Mouse (Mus musculus) embryonic facial prominence, embryonic 12.5 days (tissue): Measurements from ENCODE around the gene Rcbtb1. TPM values are rescaled to one million over a fixed set of nuclear protein-coding genes. Genes with fewer than 3 reads are reported as not detected.

ENCODE experiments used
- ATAC-seq: fragments of 200-750 bp; cut with Nextera tagmentation; 2 replicates; pipeline ENCODE4 v1.8.0; 2017; ENCODE audit not compliant: insufficient number of reproducible peaks, insufficient read depth, low FRiP score, low TSS enrichment
- H3K27ac ChIP-seq: fragments of 300-500 bp; sonication (generic); 2 replicates; pipeline ENCODE4 v1.5.1; 2016; ENCODE audit warnings: mild to moderate bottlenecking
- H3K27me3 ChIP-seq: fragments of 300-500 bp; sonication (generic); 2 replicates; pipeline ENCODE4 v1.6.1; 2016; ENCODE audit warnings: mild to moderate bottlenecking, moderate library complexity
- H3K36me3 ChIP-seq: fragments of 300-500 bp; sonication (generic); 2 replicates; pipeline ENCODE4 v1.6.1; 2016; ENCODE audit warnings: mild to moderate bottlenecking
- H3K4me1 ChIP-seq: fragments of 300-500 bp; sonication (generic); 2 replicates; pipeline ENCODE4 v1.6.1; 2016
- H3K4me2 ChIP-seq: fragments of 300-500 bp; sonication (generic); replicated peaks from 2 replicates; pipeline ENCODE4 v1.6.1; 2016; ENCODE audit warnings: mild to moderate bottlenecking, moderate library complexity
- H3K4me3 ChIP-seq: fragments of 300-500 bp; sonication (generic); 2 replicates; pipeline ENCODE4 v1.5.1; 2016; ENCODE audit warnings: mild to moderate bottlenecking
- H3K9ac ChIP-seq: fragments of 300-500 bp; sonication (generic); 2 replicates; pipeline ENCODE4 v1.6.1; 2016; ENCODE audit warnings: mild to moderate bottlenecking, moderate library complexity
- H3K9me3 ChIP-seq: fragments of 300-500 bp; sonication (generic); 2 replicates; pipeline ENCODE4 v1.6.1; 2016; ENCODE audit warnings: mild to moderate bottlenecking, moderate library complexity
- WGBS: fragments of 180-500 bp; shearing (Covaris S2); methylation state at CpG from one replicate; pipeline ENCODE4 v1.1.7; 2016; 5-methylcytosine and 5-hydroxymethylcytosine counted together
- polyA plus RNA-seq: library from polyadenylated mRNA; unstranded; fragments of >200 nt; fragmentation: Nextera tagmentation; extraction: Ambion mirVana; gene quantifications from 2 replicates; pipeline ENCODE4 v1.2.1, GENCODE M21; 2016

The Rcbtb1 gene
- polyA plus RNA-seq = 116 and 120 TPM in 2 replicates

- Histone ChIP-seq H3K4me1 (peaks cover 37% of the 10 kb centered on the region), H3K9ac (peak within 1 kb of the TSS; percentile 85), H3K36me3 (no peaks in the 10 kb centered on the region), H3K9me3 (no peaks in the 10 kb centered on the region), H3K4me3 (peak within 1 kb of the TSS; percentile 70), H3K27ac (peak within 1 kb of the TSS; percentile 96), H3K27me3 (no peaks in the 10 kb centered on the region), H3K4me2 (peak within 1 kb of the TSS; percentile 66)
- under 1% methylated on average over 96 of the region's 96 CpGs for WGBS
- ATAC-seq = peak; percentile 98
Measured at GRCm38 (mm10) chr14:59200711-59201603, at the start of gene Rcbtb1. Gene Rcbtb1, plus strand, starts transcription at chr14:59201209.

DNA sequence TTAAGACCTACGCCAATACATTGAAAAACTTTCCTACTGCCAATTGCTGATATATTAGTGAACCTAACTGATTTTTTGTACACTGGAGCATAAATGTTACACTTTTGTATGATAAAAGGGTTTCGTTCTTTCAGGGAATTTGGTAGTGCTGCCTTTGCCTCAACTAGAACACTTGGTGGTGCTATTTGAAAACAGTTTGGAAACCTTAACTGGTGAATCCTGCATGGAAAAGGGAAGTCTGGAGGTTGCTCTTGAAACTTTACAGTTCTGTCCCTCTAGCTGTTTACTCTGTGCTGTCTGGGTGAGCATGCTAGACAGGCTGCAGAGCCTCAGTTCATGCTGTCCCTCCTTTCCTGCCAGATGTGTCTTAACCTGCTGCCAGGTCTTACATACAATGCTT, 45.4 kb upstream of the Rcbtb1 start:
- H3K9ac ChIP-seq = no peak overlapping the region
- no peaks in the 10 kb centered on the region for H3K4me1 ChIP-seq
- H3K4me2 ChIP-seq = no peak overlapping the region
- no peak for ATAC-seq
- H3K9me3 ChIP-seq = no peaks in the 10 kb centered on the region
- WGBS = 81% methylated on average over 2 of the region's 2 CpGs
- no peak overlapping the region for H3K27ac ChIP-seq
- no peak overlapping the region for H3K4me3 ChIP-seq
- no peaks in the 10 kb centered on the region for H3K27me3 ChIP-seq
- no peaks in the 10 kb centered on the region for H3K36me3 ChIP-seq

GRCm38 (mm10) chr14:59157016-59157698, 43.9 kb upstream of the Rcbtb1 start:
- no peak overlapping the region for H3K4me3 ChIP-seq
- H3K4me2 ChIP-seq = no peak overlapping the region
- no peaks in the 10 kb centered on the region for H3K9me3 ChIP-seq
- no peak for ATAC-seq
- H3K27me3 ChIP-seq = no peaks in the 10 kb centered on the region
- H3K27ac ChIP-seq = no peak overlapping the region
- H3K9ac ChIP-seq = no peak overlapping the region
- WGBS = 82% methylated on average over 3 of the region's 3 CpGs
- no peaks in the 10 kb centered on the region for H3K36me3 ChIP-seq
- no peaks in the 10 kb centered on the region for H3K4me1 ChIP-seq

DNA sequence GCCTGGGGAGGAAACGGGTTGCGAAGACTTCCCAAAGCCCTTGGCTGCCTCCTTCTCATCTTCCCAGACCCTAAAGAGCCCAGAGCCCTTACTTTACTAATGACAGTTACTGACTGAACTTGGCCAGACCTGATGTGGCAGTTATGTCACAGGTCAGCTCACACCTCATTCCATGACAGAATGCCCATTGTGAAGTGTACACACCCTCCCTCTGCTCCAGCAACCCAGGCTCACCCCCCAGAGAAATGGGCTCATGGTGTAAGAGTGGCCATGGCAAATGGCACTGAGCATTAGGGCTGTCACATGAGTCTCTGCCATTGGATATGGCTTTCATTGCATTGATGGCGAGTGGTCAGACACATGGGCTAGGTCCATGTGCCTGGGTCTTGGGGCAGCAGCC, 22.4 kb upstream of the Rcbtb1 start, which contains the start of gene Gm5142:
Gm5142 (minus strand) TSS at position 101 of the 400 bp plus-strand sequence.
- Histone ChIP-seq H3K4me1 (no peaks in the 10 kb centered on the region), H3K9me3 (no peaks in the 10 kb centered on the region), H3K9ac (no peak within 1 kb of the TSS), H3K4me2 (no peak within 1 kb of the TSS), H3K27ac (no peak within 1 kb of the TSS), H3K4me3 (no peak within 1 kb of the TSS), H3K36me3 (no peaks in the 10 kb centered on the region), H3K27me3 (no peaks in the 10 kb centered on the region)
- whole genome bisulfite sequencing = 85% methylated on average over 3 of the region's 3 CpGs
- ATAC-seq = no peak

GRCm38 (mm10) chr14:59182732-59183131, 18.3 kb upstream of the Rcbtb1 start:
- no peaks in the 10 kb centered on the region for H3K36me3 ChIP-seq
- H3K4me1 ChIP-seq = no peaks in the 10 kb centered on the region
- no peak overlapping the region for H3K27ac ChIP-seq
- H3K9ac ChIP-seq = no peak overlapping the region
- no peak overlapping the region for H3K4me2 ChIP-seq
- no peak for ATAC-seq
- H3K9me3 ChIP-seq = no peaks in the 10 kb centered on the region
- no peaks in the 10 kb centered on the region for H3K27me3 ChIP-seq
- no peak overlapping the region for H3K4me3 ChIP-seq
- WGBS = 68% methylated on average over 2 of the region's 2 CpGs

- ATAC-seq = no peak
- H3K27me3 ChIP-seq = no peaks in the 10 kb centered on the region
Measured at GRCm38 (mm10) chr14:59185514-59185913, 15.5 kb upstream of the Rcbtb1 start.

DNA sequence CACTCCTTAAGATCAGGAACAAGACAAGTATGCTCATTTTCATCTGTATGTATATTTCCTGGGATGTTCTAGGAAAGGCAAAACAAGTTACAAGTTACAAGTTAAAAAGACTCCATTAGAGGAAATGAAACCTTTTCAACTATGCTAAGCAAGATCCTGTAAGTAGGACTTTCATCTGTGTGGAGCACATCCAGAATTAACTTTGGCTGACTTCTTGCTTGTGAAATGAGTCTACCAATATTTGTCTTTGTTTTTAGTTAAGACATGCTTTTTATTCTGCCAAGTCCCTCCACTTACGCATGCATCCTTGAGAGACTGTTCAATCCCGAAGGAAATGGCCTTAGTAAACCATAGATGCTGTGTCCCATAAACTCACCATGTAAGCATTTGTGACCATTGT, 14.9 kb upstream of the Rcbtb1 start:
- no peak for ATAC-seq
- Histone ChIP-seq H3K4me1 (no peaks in the 10 kb centered on the region), H3K4me3 (no peak overlapping the region), H3K4me2 (no peak overlapping the region), H3K9me3 (no peaks in the 10 kb centered on the region), H3K9ac (no peak overlapping the region), H3K36me3 (no peaks in the 10 kb centered on the region), H3K27ac (no peak overlapping the region), H3K27me3 (no peaks in the 10 kb centered on the region)
- 91% methylated on average over 2 of the region's 2 CpGs for WGBS

More at GRCm38 (mm10) chr14:59185514-59185913, 15.5 kb upstream of the Rcbtb1 start:
- H3K9ac ChIP-seq = no peak overlapping the region
- no peak overlapping the region for H3K27ac ChIP-seq
- no peak overlapping the region for H3K4me3 ChIP-seq
- H3K4me1 ChIP-seq = no peaks in the 10 kb centered on the region
- no peaks in the 10 kb centered on the region for H3K36me3 ChIP-seq
- H3K9me3 ChIP-seq = no peaks in the 10 kb centered on the region
- no peak overlapping the region for H3K4me2 ChIP-seq

DNA sequence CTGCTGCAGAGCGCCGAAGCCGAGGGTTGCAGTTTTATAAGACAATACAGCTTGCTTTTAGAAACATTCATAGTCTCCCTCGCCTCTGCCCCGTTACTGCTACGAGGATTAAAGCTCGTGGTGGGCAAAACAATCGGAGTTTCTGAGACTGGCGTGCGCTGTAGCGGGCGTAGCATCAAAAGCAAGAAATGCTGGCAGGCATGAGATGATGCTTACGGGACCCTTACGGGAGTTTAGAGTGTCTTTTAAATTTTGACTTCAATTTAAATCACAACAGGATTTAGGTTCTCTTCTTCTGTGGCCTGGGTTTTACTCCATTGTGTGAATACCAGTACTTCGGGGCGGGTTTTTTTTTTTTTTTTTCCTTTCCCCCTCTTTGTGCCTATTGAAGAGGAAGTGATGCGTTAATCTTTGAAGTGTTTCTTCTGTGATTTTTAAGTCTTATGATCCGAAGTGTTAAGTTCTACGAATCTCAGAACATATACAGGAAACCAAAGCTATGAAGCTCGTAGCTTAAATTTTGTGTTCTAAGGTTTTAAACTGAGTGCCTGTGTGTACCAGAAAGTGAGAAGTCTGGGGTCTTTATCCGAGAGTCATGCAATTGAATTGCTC, 701 bp downstream of the Rcbtb1 start:
- H3K4me2 ChIP-seq = peak overlapping the region; percentile 66
- H3K36me3 ChIP-seq = no peaks in the 10 kb centered on the region
- 1% methylated on average over 21 of the region's 21 CpGs for whole genome bisulfite sequencing
- ATAC-seq = no peak
- H3K27ac ChIP-seq = peak overlapping the region; percentile 96
- H3K4me1 ChIP-seq = peaks cover 45% of the 10 kb centered on the region
- H3K27me3 ChIP-seq = no peaks in the 10 kb centered on the region
- H3K9me3 ChIP-seq = no peaks in the 10 kb centered on the region
- H3K9ac ChIP-seq = peak overlapping the region; percentile 85
- peak overlapping the region; percentile 70 for H3K4me3 ChIP-seq

DNA sequence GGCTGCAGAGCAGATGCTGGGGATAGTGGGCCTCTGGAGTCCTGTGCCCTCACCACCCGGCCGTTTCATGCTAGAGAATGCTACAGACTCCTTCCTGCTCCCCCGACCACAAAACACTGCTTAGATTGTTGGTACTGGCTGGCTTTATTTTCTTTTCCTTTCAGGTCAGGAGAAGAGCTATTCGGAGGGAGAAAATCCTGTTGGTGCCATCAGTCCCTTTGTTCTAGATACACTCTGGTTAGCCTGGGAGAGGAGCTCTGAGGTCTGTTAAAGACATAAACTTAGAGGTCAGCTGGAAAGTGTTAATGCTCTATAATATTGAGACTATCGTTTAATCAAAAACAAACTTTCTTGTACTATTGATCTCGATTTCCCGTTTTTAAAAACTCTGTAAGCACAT, 4.5 kb downstream of the Rcbtb1 start:
- no peak for ATAC-seq
- peak overlapping the region; percentile 25 for H3K4me2 ChIP-seq
- H3K36me3 ChIP-seq = no peaks in the 10 kb centered on the region
- WGBS = 22% methylated on average over 7 of the region's 7 CpGs
- no peaks in the 10 kb centered on the region for H3K27me3 ChIP-seq
- no peak overlapping the region for H3K4me3 ChIP-seq
- no peak overlapping the region for H3K27ac ChIP-seq
- 0 out of 2 replicates have a peak overlapping the region, but pooled peaks have one; percentile 20 for H3K9ac ChIP-seq
- H3K4me1 ChIP-seq = peaks cover 55% of the 10 kb centered on the region
- H3K9me3 ChIP-seq = no peaks in the 10 kb centered on the region

DNA sequence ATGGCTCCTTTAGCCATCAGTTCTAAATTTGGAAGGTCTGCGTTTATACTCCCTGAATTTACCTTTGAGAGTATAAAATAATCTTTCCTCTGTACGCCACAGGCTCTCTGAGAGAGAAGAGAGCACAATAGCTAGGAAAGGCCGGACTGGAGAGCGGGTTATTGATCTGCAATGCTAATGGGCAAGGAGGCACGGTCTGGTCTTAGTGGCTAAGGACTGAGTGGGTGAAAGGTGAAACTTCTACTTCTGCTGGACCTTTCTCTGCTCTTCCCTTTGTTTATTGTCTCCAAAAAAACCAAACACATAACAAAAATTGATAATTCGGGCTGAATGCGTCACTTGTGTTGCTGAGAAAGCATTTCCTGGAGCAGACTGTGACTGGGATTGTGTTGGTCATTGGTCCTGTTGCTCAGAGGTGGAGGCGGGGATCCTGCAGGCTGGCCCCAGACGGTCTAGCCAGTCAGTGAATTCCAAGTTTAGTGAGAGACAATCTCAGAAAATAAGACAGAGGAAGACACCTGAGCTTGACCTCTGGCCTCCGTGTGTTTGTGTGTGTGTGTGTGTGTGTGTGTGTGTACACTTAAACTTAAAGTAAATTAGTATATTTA, 5.1 kb downstream of the Rcbtb1 start:
- Histone ChIP-seq H3K27ac (no peak overlapping the region), H3K4me3 (no peak overlapping the region), H3K4me2 (no peak overlapping the region), H3K36me3 (peaks cover 5% of the 10 kb centered on the region; the same call in 1 of the 2 replicates), H3K9ac (no peak overlapping the region), H3K27me3 (no peaks in the 10 kb centered on the region), H3K4me1 (peaks cover 53% of the 10 kb centered on the region), H3K9me3 (no peaks in the 10 kb centered on the region)
- ATAC-seq = no peak
- 50% methylated on average over 10 of the region's 10 CpGs for WGBS

- Histone ChIP-seq H3K4me3 (no peak overlapping the region), H3K27ac (no peak overlapping the region), H3K4me1 (peaks cover 39% of the 10 kb centered on the region), H3K9ac (no peak overlapping the region), H3K9me3 (no peaks in the 10 kb centered on the region), H3K36me3 (peaks cover 23% of the 10 kb centered on the region), H3K4me2 (no peak overlapping the region), H3K27me3 (no peaks in the 10 kb centered on the region)
- ATAC-seq = no peak
- WGBS = 88% methylated on average over 7 of the region's 7 CpGs
Measured at GRCm38 (mm10) chr14:59209003-59209402, 8.0 kb downstream of the Rcbtb1 start.
